ENCODE assay signal across 10 mouse cellular contexts in genomic region chr12:80022181-80023106, GRCm38 (mm10).
A peak's percentile ranks its signal among the peaks of the same experiment; 100 is the strongest.
DNase-seq lines count a peak whose midpoint lies in the region; ATAC-seq and TF ChIP-seq lines count a peak whose summit lies in the region.
"Had no signal": no experiment of that assay in that cellular context is flagged by ENCODE, and none has a peak within 500 bp of the region (broad histone marks: within the 10 kb centered on the region; RNA-seq: fewer than 3 reads in every experiment).

No protein-coding gene starts in this region.

- H3K36me3 ChIP-seq in liver, embryonic 11.5 days (ENCODE audit: control insufficient read depth, insufficient read depth, low read length) = no peaks in the 10 kb centered on the region
- no peaks in the 10 kb centered on the region for H3K36me3 ChIP-seq in forebrain, postnatal 0 days (ENCODE audit: insufficient read depth)
- H3K36me3 ChIP-seq in limb, embryonic 15.5 days = no peaks in the 10 kb centered on the region
- no peaks in the 10 kb centered on the region for H3K36me3 ChIP-seq in stomach, embryonic 15.5 days

- H3K27ac ChIP-seq in liver, embryonic 11.5 days (ENCODE audit: low read depth, low read length) = no peak overlapping the region
- no peak overlapping the region for H3K27ac ChIP-seq in forebrain, postnatal 0 days (ENCODE audit: low read depth, low read length)
- peak overlapping the region; percentile 89 for H3K27ac ChIP-seq in limb, embryonic 15.5 days
- peak overlapping the region; percentile 70; the same call in 1 of the 2 replicates for H3K27ac ChIP-seq in stomach, embryonic 15.5 days
- H3K27ac ChIP-seq in left cerebral cortex, adult 2 months = no peak overlapping the region

- peak overlapping the region; percentile 2; the same call in 1 of the 2 replicates for H3K9ac ChIP-seq in liver, embryonic 11.5 days (ENCODE audit: low read depth, low read length)
- no peak overlapping the region for H3K9ac ChIP-seq in forebrain, postnatal 0 days
- no peak overlapping the region for H3K9ac ChIP-seq in limb, embryonic 15.5 days
- H3K9ac ChIP-seq in stomach, embryonic 15.5 days = 0 out of 2 replicates have a peak overlapping the region, but pooled peaks have one; percentile 2

- WGBS in liver, embryonic 11.5 days = 23% methylated on average over 18 of the region's 18 CpGs
- WGBS in forebrain, postnatal 0 days = 16% methylated on average over 18 of the region's 18 CpGs
- 15% methylated on average over 18 of the region's 18 CpGs for WGBS in limb, embryonic 15.5 days
- WGBS in stomach, embryonic 15.5 days = 34% methylated on average over 15 of the region's 18 CpGs

- no peak overlapping the region for H3K4me3 ChIP-seq in liver, embryonic 11.5 days (ENCODE audit: low read depth, low read length)
- H3K4me3 ChIP-seq in forebrain, postnatal 0 days (ENCODE audit: low read depth, low read length) = no peak overlapping the region
- no peak overlapping the region for H3K4me3 ChIP-seq in limb, embryonic 15.5 days
- no peak overlapping the region for H3K4me3 ChIP-seq in stomach, embryonic 15.5 days (replicated peaks)
- no peak overlapping the region for H3K4me3 ChIP-seq in left cerebral cortex, adult 2 months

- no peak for ATAC-seq in liver, embryonic 11.5 days (replicated peaks; ENCODE audit: low FRiP score)
- peak; percentile 12; the same call in 1 of the 2 replicates for ATAC-seq in forebrain, postnatal 0 days
- no peak for ATAC-seq in limb, embryonic 15.5 days (ENCODE audit: insufficient number of reproducible peaks, low FRiP score, low TSS enrichment, low read depth)
- no peak for ATAC-seq in stomach, embryonic 15.5 days (ENCODE audit: insufficient read depth, low FRiP score, low read depth)
- ATAC-seq in frontal cortex, adult (ENCODE audit: low TSS enrichment) = no peak

- H3K4me2 ChIP-seq in liver, embryonic 11.5 days = peak overlapping the region; percentile 43
- H3K4me2 ChIP-seq in forebrain, postnatal 0 days (ENCODE audit: low read depth) = peak overlapping the region; percentile 23
- H3K4me2 ChIP-seq in limb, embryonic 15.5 days = peak overlapping the region; percentile 35
- peak overlapping the region; percentile 10; the same call in 1 of the 2 replicates for H3K4me2 ChIP-seq in stomach, embryonic 15.5 days

- no peaks in the 10 kb centered on the region for H3K9me3 ChIP-seq in liver, embryonic 11.5 days (ENCODE audit: control insufficient read depth, low read length)
- H3K9me3 ChIP-seq in forebrain, postnatal 0 days (ENCODE audit: low read length) = no peaks in the 10 kb centered on the region
- no peaks in the 10 kb centered on the region for H3K9me3 ChIP-seq in limb, embryonic 15.5 days
- no peaks in the 10 kb centered on the region for H3K9me3 ChIP-seq in stomach, embryonic 15.5 days

- no peak for TF ChIP-seq CTCF in forebrain, postnatal 0 days (IDR thresholded peaks at IDR 0.05; ENCODE audit: low read depth)
- TF ChIP-seq CTCF in left cerebral cortex, adult 2 months (IDR thresholded peaks at IDR 0.05) = no peak

- intact Hi-C loops in left cerebral cortex, postnatal 25 days (cut with DNase I) = no loop called here
- intact Hi-C loops in left cerebral cortex, adult 2 months (cut with DNase I) = no loop called here

- peaks cover 8% of the 10 kb centered on the region for H3K27me3 ChIP-seq in liver, embryonic 11.5 days (replicated peaks; ENCODE audit: control insufficient read depth, insufficient read depth, low read length)
- no peaks in the 10 kb centered on the region for H3K27me3 ChIP-seq in forebrain, postnatal 0 days (ENCODE audit: insufficient read depth, low read length)
- no peaks in the 10 kb centered on the region for H3K27me3 ChIP-seq in limb, embryonic 15.5 days
- H3K27me3 ChIP-seq in stomach, embryonic 15.5 days (replicated peaks) = no peaks in the 10 kb centered on the region

- no peak for DNase-seq in liver, embryonic 11.5 days (ENCODE audit: low spot score)
- DNase-seq in liver = no peak
- DNase-seq in forebrain, postnatal 0 days = no peak
- no peak for DNase-seq in left cerebral cortex, postnatal 25 days (ENCODE audit: low spot score in 2 of 2)
- no peak for DNase-seq in left cerebral cortex, adult 2 months (ENCODE audit: extremely low spot score in 1 of 2, low spot score in 2 of 2)
- DNase-seq: cerebellum, adult 11 months; kidney, postnatal 14 days had no signal

- H3K4me1 ChIP-seq in liver, embryonic 11.5 days (replicated peaks; ENCODE audit: control insufficient read depth, insufficient read depth, low read length) = peaks cover 14% of the 10 kb centered on the region
- H3K4me1 ChIP-seq in forebrain, postnatal 0 days (ENCODE audit: insufficient read depth) = peaks cover 3% of the 10 kb centered on the region; the same call in 1 of the 2 replicates
- peaks cover 55% of the 10 kb centered on the region for H3K4me1 ChIP-seq in limb, embryonic 15.5 days
- peaks cover 31% of the 10 kb centered on the region for H3K4me1 ChIP-seq in stomach, embryonic 15.5 days

Comparison
In these comparisons a context has a peak if more than half of its experiments do, and no peak if none do; other contexts are left out.
1. H3K27ac ChIP-seq: peak in limb, embryonic 15.5 days (single experiment) and stomach, embryonic 15.5 days (single experiment); none in liver, embryonic 11.5 days (single experiment), forebrain, postnatal 0 days (single experiment) and left cerebral cortex, adult 2 months (single experiment).
2. H3K9ac ChIP-seq: peak in liver, embryonic 11.5 days (single experiment) and stomach, embryonic 15.5 days (single experiment); none in forebrain, postnatal 0 days (single experiment) and limb, embryonic 15.5 days (single experiment).
3. Peak in every context shown above with its lines, with median percentiles within 50 percentile points of each other: H3K4me2 ChIP-seq.